9 mouse cellular contexts compared by ENCODE assay signal in genomic region chr7:112955955-112956354, GRCm38 (mm10). TPM values are rescaled to one million over a fixed set of nuclear protein-coding genes. Genes with fewer than 3 reads are reported as not detected.
DNase-seq lines count a peak whose midpoint lies in the region; ATAC-seq and TF ChIP-seq lines count a peak whose summit lies in the region.
"Had no signal": no experiment of that assay in that cellular context is flagged by ENCODE, and none has a peak within 500 bp of the region (broad histone marks: within the 10 kb centered on the region; RNA-seq: fewer than 3 reads in every experiment).

No protein-coding gene starts in this region.

- no peaks in the 10 kb centered on the region; the same call in 1 of the 2 replicates for H3K9me3 ChIP-seq in forebrain, embryonic 10.5 days
- no peaks in the 10 kb centered on the region for H3K9me3 ChIP-seq in forebrain, embryonic 11.5 days (ENCODE audit: control insufficient read depth, low read length)
- H3K9me3 ChIP-seq in hindbrain, embryonic 12.5 days (replicated peaks): no peaks in the 10 kb centered on the region
- no peaks in the 10 kb centered on the region for H3K9me3 ChIP-seq in midbrain, postnatal 0 days (ENCODE audit: low read length)

- TF ChIP-seq CTCF in midbrain, postnatal 0 days (IDR thresholded peaks at IDR 0.05): peak; percentile 50
- TF ChIP-seq CTCF in left cerebral cortex, adult 2 months (IDR thresholded peaks at IDR 0.05): no peak; the same call in 1 of the 2 replicates

- no peak overlapping the region for H3K9ac ChIP-seq in forebrain, embryonic 11.5 days (ENCODE audit: low read length)
- H3K9ac ChIP-seq in hindbrain, embryonic 12.5 days: no peak overlapping the region
- H3K9ac ChIP-seq in midbrain, postnatal 0 days (replicated peaks; ENCODE audit: low read length, poor library complexity, severe bottlenecking): no peak overlapping the region

- intact Hi-C loops in left cerebral cortex, adult 2 months (cut with DNase I): no loop called here

- DNase-seq in forebrain, embryonic 10.5 days (ENCODE audit: extremely low spot score, low spot score): no peak
- no peak for DNase-seq in forebrain, embryonic 11.5 days (ENCODE audit: low spot score)
- DNase-seq in kidney, postnatal 14 days: peak; percentile 14
- no peak for DNase-seq in kidney, postnatal 36 days
- DNase-seq in midbrain, postnatal 0 days (ENCODE audit: low spot score): peak; percentile 24
- DNase-seq in left cerebral cortex, adult 2 months (ENCODE audit: extremely low spot score in 1 of 2, low spot score in 2 of 2): no peak
- DNase-seq in layer of hippocampus, adult 18-20 months (ENCODE audit: low spot score in 2 of 2): no peak

- no peak for ATAC-seq in forebrain, embryonic 11.5 days (replicated peaks; ENCODE audit: low FRiP score)
- ATAC-seq in hindbrain, embryonic 12.5 days (ENCODE audit: low FRiP score): no peak
- no peak for ATAC-seq in midbrain, postnatal 0 days (ENCODE audit: low FRiP score)

- 36% methylated on average over 3 of the region's 3 CpGs for WGBS in forebrain, embryonic 10.5 days
- 40% methylated on average over 3 of the region's 3 CpGs for WGBS in forebrain, embryonic 11.5 days
- WGBS in hindbrain, embryonic 12.5 days: 31% methylated on average over 3 of the region's 3 CpGs
- 38% methylated on average over 3 of the region's 3 CpGs for WGBS in midbrain, postnatal 0 days

- peaks cover 63% of the 10 kb centered on the region for H3K27me3 ChIP-seq in forebrain, embryonic 10.5 days (ENCODE audit: poor library complexity, severe bottlenecking)
- H3K27me3 ChIP-seq in forebrain, embryonic 11.5 days (ENCODE audit: control insufficient read depth, insufficient read depth, low read length): peaks cover 38% of the 10 kb centered on the region
- H3K27me3 ChIP-seq in hindbrain, embryonic 12.5 days: peaks cover 50% of the 10 kb centered on the region
- peaks cover 25% of the 10 kb centered on the region for H3K27me3 ChIP-seq in midbrain, postnatal 0 days (ENCODE audit: insufficient read depth, low read length)

- H3K4me2 ChIP-seq in forebrain, embryonic 11.5 days (ENCODE audit: low read depth, low read length, severe bottlenecking): no peak overlapping the region
- H3K4me2 ChIP-seq in hindbrain, embryonic 12.5 days (replicated peaks): 0 out of 2 replicates have a peak overlapping the region, but pooled peaks have one; percentile 2
- H3K4me2 ChIP-seq in midbrain, postnatal 0 days (ENCODE audit: low read depth, low read length, poor library complexity, severe bottlenecking): peak overlapping the region; percentile 75

- H3K36me3 ChIP-seq in forebrain, embryonic 10.5 days (replicated peaks): no peaks in the 10 kb centered on the region
- no peaks in the 10 kb centered on the region for H3K36me3 ChIP-seq in forebrain, embryonic 11.5 days (ENCODE audit: control insufficient read depth, insufficient read depth, low read length)
- H3K36me3 ChIP-seq in hindbrain, embryonic 12.5 days: no peaks in the 10 kb centered on the region
- H3K36me3 ChIP-seq in midbrain, postnatal 0 days (ENCODE audit: insufficient read depth, low read length): no peaks in the 10 kb centered on the region

- H3K4me3 ChIP-seq in forebrain, embryonic 10.5 days: peak overlapping the region; percentile 53; the same call in 1 of the 2 replicates
- no peak overlapping the region for H3K4me3 ChIP-seq in forebrain, embryonic 11.5 days (ENCODE audit: low read depth, low read length)
- H3K4me3 ChIP-seq in hindbrain, embryonic 12.5 days: peak overlapping the region; percentile 47; the same call in 1 of the 2 replicates
- peak overlapping the region; percentile 42 for H3K4me3 ChIP-seq in midbrain, postnatal 0 days (ENCODE audit: low read depth, low read length)
- no peak overlapping the region for H3K4me3 ChIP-seq in left cerebral cortex, adult 2 months

- H3K27ac ChIP-seq in forebrain, embryonic 10.5 days: no peak overlapping the region
- H3K27ac ChIP-seq in forebrain, embryonic 11.5 days (ENCODE audit: low read depth, low read length): no peak overlapping the region
- H3K27ac ChIP-seq in hindbrain, embryonic 12.5 days: no peak overlapping the region
- no peak overlapping the region for H3K27ac ChIP-seq in midbrain, postnatal 0 days (ENCODE audit: low read depth, low read length)
- H3K27ac ChIP-seq in left cerebral cortex, adult 2 months: no peak overlapping the region

- peaks cover 44% of the 10 kb centered on the region for H3K4me1 ChIP-seq in forebrain, embryonic 10.5 days
- H3K4me1 ChIP-seq in forebrain, embryonic 11.5 days (replicated peaks; ENCODE audit: control insufficient read depth, insufficient read depth, low read length): peaks cover 10% of the 10 kb centered on the region
- H3K4me1 ChIP-seq in hindbrain, embryonic 12.5 days: peaks cover 23% of the 10 kb centered on the region
- peaks cover 4% of the 10 kb centered on the region; the same call in 1 of the 2 replicates for H3K4me1 ChIP-seq in midbrain, postnatal 0 days (ENCODE audit: insufficient read depth, low read length)

RNA-seq across cellular contexts. Expression of gene Rassf10, which starts 2.2 kb away (rescaled TPM):
- polyA plus RNA-seq in forebrain, embryonic 10.5 days (2016; fragmentation: Nextera tagmentation; extraction: Ambion mirVana): 0.53 and 0.86 TPM in 2 replicates
- 0.51 and 0.80 TPM in 2 replicates for polyA plus RNA-seq in forebrain, embryonic 11.5 days (2014; fragmentation: Nextera tagmentation; extraction: Ambion mirVana)
- polyA plus RNA-seq in hindbrain, embryonic 12.5 days (2016; fragmentation: Nextera tagmentation; extraction: Ambion mirVana): 2.2 and 2.5 TPM in 2 replicates
- total RNA-seq in midbrain, postnatal 0 days (2014; rRNA removed): 6.6 and 8.2 TPM in 2 replicates
- 3.5 and 4.4 TPM in 2 replicates for polyA plus RNA-seq in midbrain, postnatal 0 days (2015; fragmentation: Nextera tagmentation; extraction: Ambion mirVana)
- total RNA-seq in left cerebral cortex, adult 2 months (2021): 1 to 10 TPM; 1.2 TPM
- total RNA-seq in layer of hippocampus, adult 18-20 months (2021): under 1 TPM; 0.38 to 0.52 TPM
- total RNA-seq: megakaryocyte, adult 5-6 weeks had no signal

Comparison
In these comparisons a context has a peak if more than half of its experiments do, and no peak if none do; other contexts are left out.
1. DNase-seq: peak in kidney, postnatal 14 days (single experiment) and midbrain, postnatal 0 days (single experiment); none in forebrain, embryonic 10.5 days (single experiment), forebrain, embryonic 11.5 days (single experiment), kidney, postnatal 36 days (0 of 2), left cerebral cortex, adult 2 months (0 of 2) and layer of hippocampus, adult 18-20 months (0 of 2).
2. H3K4me3 ChIP-seq: peak in forebrain, embryonic 10.5 days (single experiment), hindbrain, embryonic 12.5 days (single experiment) and midbrain, postnatal 0 days (single experiment); none in forebrain, embryonic 11.5 days (single experiment) and left cerebral cortex, adult 2 months (single experiment).